Mouse (Mus musculus): ENCODE measurements around the gene Ubxn1. TPM values are rescaled to one million over a fixed set of nuclear protein-coding genes. Genes with fewer than 3 reads are reported as not detected.
A peak's percentile ranks its signal among the peaks of the same experiment; 100 is the strongest.
"Not testable (repeated sequence)": the region's sequence is repeated elsewhere in the genome, so short reads cannot be mapped to it uniquely, and the experiment has no call there.

Ubxn1 gene
- polyA plus RNA-seq, 2 experiments = 127 to 154 TPM

GRCm38 (mm10) chr19:8832971-8833370 is 38.3 kb upstream of the Ubxn1 start:
- no peak overlapping the region for H3K4me2 ChIP-seq (replicated peaks; ENCODE audit: low read depth, low read length, severe bottlenecking)
- 89% methylated on average over 4 of the region's 4 CpGs for WGBS
- H3K4me1 ChIP-seq (ENCODE audit: control insufficient read depth, insufficient read depth, low read length) = peaks cover under 1% of the 10 kb centered on the region; the same call in 1 of the 2 replicates
- DNase-seq (ENCODE audit: low spot score) (no peak), ATAC-seq (ENCODE audit: low FRiP score, low read depth) (no peak)
- H3K4me3 ChIP-seq (replicated peaks; ENCODE audit: low read length) = no peak overlapping the region
- no peaks in the 10 kb centered on the region for H3K27me3 ChIP-seq (ENCODE audit: control insufficient read depth, insufficient read depth, low read length)
- no peaks in the 10 kb centered on the region for H3K9me3 ChIP-seq (ENCODE audit: control insufficient read depth, low read length)
- H3K27ac ChIP-seq (replicated peaks; ENCODE audit: low read depth, low read length) = no peak overlapping the region
- H3K36me3 ChIP-seq (ENCODE audit: control insufficient read depth, insufficient read depth, low read length) = peaks cover 77% of the 10 kb centered on the region
- TF ChIP-seq POLR2A (IDR thresholded peaks at IDR 0.05; ENCODE audit: borderline replicate concordance, extremely low read depth, insufficient read depth, insufficient read length) = no peak
- H3K9ac ChIP-seq (ENCODE audit: low read depth, low read length, severe bottlenecking) = no peak overlapping the region

DNA sequence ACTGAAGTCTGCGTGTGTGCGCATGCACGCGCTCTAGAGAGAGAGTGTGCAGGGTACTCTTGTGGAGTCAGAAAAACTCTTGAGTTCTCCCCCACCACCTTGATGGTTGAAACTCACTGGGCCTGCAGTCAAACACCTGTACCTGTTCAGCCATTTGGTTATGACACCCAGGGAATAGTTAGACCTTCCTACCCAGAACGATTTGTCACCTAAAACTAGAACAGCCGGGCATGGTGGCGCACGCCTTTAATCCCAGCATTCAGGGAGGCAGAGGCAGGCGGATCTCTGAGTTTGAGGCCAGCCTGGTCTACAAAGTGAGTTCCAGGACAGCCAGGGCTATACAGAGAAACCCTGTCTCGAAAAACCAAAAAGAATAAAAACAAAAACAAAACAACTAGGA is 35.0 kb upstream of the Ubxn1 start:
- H3K9me3 ChIP-seq (ENCODE audit: control insufficient read depth, low read length); H3K27ac ChIP-seq (replicated peaks; ENCODE audit: low read depth, low read length); H3K27me3 ChIP-seq (ENCODE audit: control insufficient read depth, insufficient read depth, low read length); H3K4me3 ChIP-seq (replicated peaks; ENCODE audit: low read length); ATAC-seq (ENCODE audit: low FRiP score, low read depth); H3K4me2 ChIP-seq (replicated peaks; ENCODE audit: low read depth, low read length, severe bottlenecking); DNase-seq (ENCODE audit: low spot score); H3K9ac ChIP-seq (ENCODE audit: low read depth, low read length, severe bottlenecking): not testable (repeated sequence)
- Histone ChIP-seq H3K36me3 (ENCODE audit: control insufficient read depth, insufficient read depth, low read length) (peaks cover 44% of the 10 kb centered on the region), H3K4me1 (ENCODE audit: control insufficient read depth, insufficient read depth, low read length) (peaks cover 25% of the 10 kb centered on the region)
- 98% methylated on average over 10 of the region's 10 CpGs for WGBS

DNA sequence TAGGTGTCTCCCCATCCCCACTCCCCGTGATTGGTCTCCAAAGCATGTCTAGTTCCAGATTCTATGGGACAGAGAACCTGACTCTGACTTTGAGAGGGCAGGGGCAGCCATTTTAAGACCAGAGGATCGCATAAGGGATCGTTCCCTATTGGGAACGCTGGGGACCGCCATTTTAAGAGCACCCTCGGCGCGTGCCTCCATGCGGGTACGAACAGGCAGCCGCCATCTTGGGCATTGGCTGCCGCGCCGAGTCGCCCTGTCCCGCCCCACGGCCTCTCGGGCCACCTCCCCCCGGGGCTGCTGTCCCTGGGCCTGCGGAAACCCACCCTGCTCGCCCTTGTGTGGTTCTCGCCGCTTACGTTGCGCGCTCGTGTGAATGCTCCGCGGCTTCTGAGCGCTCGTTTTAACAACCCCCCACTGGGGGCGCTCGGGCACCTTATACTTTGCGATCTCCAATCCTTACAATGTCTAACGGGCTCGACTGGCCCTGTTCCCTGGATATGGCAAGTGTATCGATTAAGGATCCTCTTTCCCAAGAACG is 34.0 kb upstream of the Ubxn1 start, which contains the start of gene Bscl2:
Bscl2 (plus strand) TSS at position 217 of the 541 bp plus-strand sequence.
- TF ChIP-seq POLR2A (IDR thresholded peaks at IDR 0.05; ENCODE audit: borderline replicate concordance, extremely low read depth, insufficient read depth, insufficient read length) = 0 out of 2 replicates have a peak, but pooled peaks have one; percentile 49
- under 1% methylated on average over 31 of the region's 38 CpGs for WGBS
- Histone ChIP-seq H3K4me1 (ENCODE audit: control insufficient read depth, insufficient read depth, low read length) (peaks cover 25% of the 10 kb centered on the region), H3K4me3 (replicated peaks; ENCODE audit: low read length) (peak within 1 kb of the TSS; percentile 51), H3K9me3 (ENCODE audit: control insufficient read depth, low read length) (no peaks in the 10 kb centered on the region), H3K27me3 (ENCODE audit: control insufficient read depth, insufficient read depth, low read length) (no peaks in the 10 kb centered on the region), H3K4me2 (replicated peaks; ENCODE audit: low read depth, low read length, severe bottlenecking) (peak within 1 kb of the TSS; percentile 76), H3K9ac (ENCODE audit: low read depth, low read length, severe bottlenecking) (peak within 1 kb of the TSS; percentile 77), H3K36me3 (ENCODE audit: control insufficient read depth, insufficient read depth, low read length) (peaks cover 35% of the 10 kb centered on the region), H3K27ac (replicated peaks; ENCODE audit: low read depth, low read length) (peak within 1 kb of the TSS; percentile 97)
- ATAC-seq (ENCODE audit: low FRiP score, low read depth) (peak; percentile 87), DNase-seq (ENCODE audit: low spot score) (peak; percentile 85)

- ATAC-seq (ENCODE audit: low FRiP score, low read depth) = peak; percentile 27; the same call in 1 of the 2 replicates
- no peak for TF ChIP-seq POLR2A (IDR thresholded peaks at IDR 0.05; ENCODE audit: borderline replicate concordance, extremely low read depth, insufficient read depth, insufficient read length)
These were observed 33.1 kb upstream of the Ubxn1 start for GRCm38 (mm10) chr19:8838041-8838730.

GRCm38 (mm10) chr19:8839103-8839907 is 32.0 kb upstream of the Ubxn1 start, which contains the start of gene Gng3:
Gene Gng3, minus strand, starts transcription at chr19:8839194.
- H3K4me2 ChIP-seq (replicated peaks; ENCODE audit: low read depth, low read length, severe bottlenecking) = peak within 1 kb of the TSS; percentile 76
- H3K9ac ChIP-seq (ENCODE audit: low read depth, low read length, severe bottlenecking) = peak within 1 kb of the TSS; percentile 77
- peaks cover 25% of the 10 kb centered on the region for H3K4me1 ChIP-seq (ENCODE audit: control insufficient read depth, insufficient read depth, low read length)
- ATAC-seq (ENCODE audit: low FRiP score, low read depth) (no peak), DNase-seq (ENCODE audit: low spot score) (no peak)
- H3K9me3 ChIP-seq (ENCODE audit: control insufficient read depth, low read length) = no peaks in the 10 kb centered on the region
- H3K27ac ChIP-seq (replicated peaks; ENCODE audit: low read depth, low read length) = peak within 1 kb of the TSS; percentile 97
- WGBS = 58% methylated on average over 11 of the region's 11 CpGs
- TF ChIP-seq POLR2A (IDR thresholded peaks at IDR 0.05; ENCODE audit: borderline replicate concordance, extremely low read depth, insufficient read depth, insufficient read length) = no peak
- H3K4me3 ChIP-seq (replicated peaks; ENCODE audit: low read length) = peak within 1 kb of the TSS; percentile 51
- no peaks in the 10 kb centered on the region for H3K27me3 ChIP-seq (ENCODE audit: control insufficient read depth, insufficient read depth, low read length)
- peaks cover 26% of the 10 kb centered on the region for H3K36me3 ChIP-seq (ENCODE audit: control insufficient read depth, insufficient read depth, low read length)

More at GRCm38 (mm10) chr19:8838041-8838730, 33.1 kb upstream of the Ubxn1 start:
- Histone ChIP-seq H3K27me3 (ENCODE audit: control insufficient read depth, insufficient read depth, low read length) (no peaks in the 10 kb centered on the region), H3K4me2 (replicated peaks; ENCODE audit: low read depth, low read length, severe bottlenecking) (peak overlapping the region; percentile 76), H3K4me3 (replicated peaks; ENCODE audit: low read length) (peak overlapping the region; percentile 51), H3K4me1 (ENCODE audit: control insufficient read depth, insufficient read depth, low read length) (peaks cover 25% of the 10 kb centered on the region), H3K27ac (replicated peaks; ENCODE audit: low read depth, low read length) (peak overlapping the region; percentile 97), H3K9me3 (ENCODE audit: control insufficient read depth, low read length) (no peaks in the 10 kb centered on the region), H3K36me3 (ENCODE audit: control insufficient read depth, insufficient read depth, low read length) (peaks cover 35% of the 10 kb centered on the region), H3K9ac (ENCODE audit: low read depth, low read length, severe bottlenecking) (peak overlapping the region; percentile 77)
- DNase-seq (ENCODE audit: low spot score) = no peak
- WGBS = 21% methylated on average over 15 of the region's 15 CpGs
